Mouse (Mus musculus) hindbrain, postnatal 0 days (tissue): ENCODE results near the gene Pak6. TPM values are rescaled to one million over a fixed set of nuclear protein-coding genes. Genes with fewer than 3 reads are reported as not detected.

Experiments
- ATAC-seq: fragments of 200-750 bp; cut with Nextera tagmentation; 2 replicates; pipeline ENCODE4 v1.8.0; 2017; ENCODE audit warnings: mild to moderate bottlenecking, moderate TSS enrichment, moderate library complexity
- DNase-seq: peaks from one replicate; pipeline ENCODE4 v3.0.0-alpha.2; 2015; ENCODE audit warnings: low spot score
- H3K27ac ChIP-seq: fragments of 300-500 bp; sonication (generic); 2 replicates; pipeline ENCODE4 v1.5.1; 2014; ENCODE audit warnings: mild to moderate bottlenecking
- H3K27me3 ChIP-seq: fragments of 300-500 bp; sonication (generic); 2 replicates; pipeline ENCODE4 v1.6.1; 2014; ENCODE audit warnings: low read length, mixed read lengths; ENCODE audit not compliant: insufficient read depth
- H3K36me3 ChIP-seq: fragments of 300-500 bp; sonication (generic); 2 replicates; pipeline ENCODE4 v1.6.1; 2014; ENCODE audit warnings: low read length, mixed read lengths; ENCODE audit not compliant: insufficient read depth
- H3K4me1 ChIP-seq: fragments of 300-500 bp; sonication (generic); 2 replicates; pipeline ENCODE4 v1.6.1; 2014; ENCODE audit warnings: antibody characterized with exemption, low read length, mixed read lengths; ENCODE audit not compliant: insufficient read depth
- H3K4me2 ChIP-seq: fragments of 300-500 bp; sonication (generic); 2 replicates; pipeline ENCODE4 v1.6.1; 2014; ENCODE audit warnings: low read depth, mild to moderate bottlenecking, low read length, moderate library complexity, mixed read lengths
- H3K4me3 ChIP-seq: fragments of 300-500 bp; sonication (generic); 2 replicates; pipeline ENCODE4 v1.5.1; 2014; ENCODE audit warnings: low read length
- H3K9ac ChIP-seq: fragments of 300-500 bp; sonication (generic); replicated peaks from 2 replicates; pipeline ENCODE4 v1.6.1; 2014; ENCODE audit warnings: mild to moderate bottlenecking, low read length, moderate library complexity, mixed read lengths
- H3K9me3 ChIP-seq: fragments of 300-500 bp; sonication (generic); 2 replicates; pipeline ENCODE4 v1.6.1; 2016; ENCODE audit warnings: low read length, mixed read lengths
- CTCF ChIP-seq: IDR thresholded peaks from 2 replicates; pipeline ENCODE4 v1.5.1; 2016; ENCODE audit warnings: antibody characterized with exemption, control low read depth, low read depth
- WGBS: fragments of 180-500 bp; shearing (Covaris S2); extraction: QIAGEN DNeasy Blood & Tissue Kit; methylation state at CpG from one replicate; pipeline ENCODE4 v1.1.7; 2014; 5-methylcytosine and 5-hydroxymethylcytosine counted together
- polyA plus RNA-seq: library from polyadenylated mRNA; unstranded; fragments of >200 nt; fragmentation: Nextera tagmentation; extraction: Ambion mirVana; gene quantifications from 2 replicates; pipeline ENCODE4 v1.2.1, GENCODE M21; 2015
- total RNA-seq: library from RNA; depleted of rRNA; stranded (reverse); fragments of >200 nt; gene quantifications from 2 replicates; pipeline ENCODE4 v1.2.3, GENCODE M21; 2014

Gene Pak6
- total and polyA plus RNA-seq, 2 experiments from 2014 or later = 40.8 to 74.6 TPM

GRCm38 (mm10) chr2:118656688-118657281 lies 6.3 kb upstream of the Pak6 start:
- H3K9ac ChIP-seq = no peak overlapping the region
- H3K4me3 ChIP-seq = no peak overlapping the region
- ATAC-seq = no peak
- WGBS = 39% methylated on average over 3 of the region's 3 CpGs
- no peaks in the 10 kb centered on the region for H3K36me3 ChIP-seq
- H3K27me3 ChIP-seq = no peaks in the 10 kb centered on the region
- no peak overlapping the region for H3K4me2 ChIP-seq
- H3K27ac ChIP-seq = peak overlapping the region; percentile 36
- DNase-seq = peak; percentile 15
- H3K9me3 ChIP-seq = no peaks in the 10 kb centered on the region
- no peak for TF ChIP-seq CTCF
- H3K4me1 ChIP-seq = peaks cover 8% of the 10 kb centered on the region; the same call in 1 of the 2 replicates

GRCm38 (mm10) chr2:118658457-118658856 lies 4.6 kb upstream of the Pak6 start:
- no peak for TF ChIP-seq CTCF
- ATAC-seq (no peak), DNase-seq (no peak)
- no peaks in the 10 kb centered on the region for H3K36me3 ChIP-seq
- H3K9me3 ChIP-seq = no peaks in the 10 kb centered on the region
- H3K27me3 ChIP-seq = no peaks in the 10 kb centered on the region
- H3K9ac ChIP-seq = no peak overlapping the region
- WGBS = 44% methylated on average over 4 of the region's 4 CpGs
- H3K4me2 ChIP-seq = no peak overlapping the region
- H3K4me3 ChIP-seq = no peak overlapping the region
- H3K4me1 ChIP-seq = peaks cover 8% of the 10 kb centered on the region; the same call in 1 of the 2 replicates
- H3K27ac ChIP-seq = no peak overlapping the region

DNA sequence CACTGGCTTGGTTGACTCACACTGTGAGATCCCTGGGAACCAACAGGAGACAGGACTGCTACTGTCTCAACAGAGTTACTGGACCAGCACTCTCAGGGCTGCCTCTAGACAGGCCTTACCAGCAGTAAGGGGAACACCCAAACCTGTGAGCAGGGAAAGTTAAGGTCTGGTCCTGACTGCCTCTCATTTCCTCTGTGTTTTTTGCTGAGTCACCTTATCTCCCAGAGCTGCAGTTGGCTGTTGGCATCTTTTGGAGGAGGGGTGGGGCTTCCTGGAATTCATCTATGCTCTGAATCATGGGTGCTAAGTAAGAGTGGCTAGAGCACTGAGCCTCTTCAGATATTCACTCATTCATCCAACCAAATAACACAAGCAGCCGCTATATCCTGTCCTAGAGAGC lies 4.0 kb upstream of the Pak6 start:
- WGBS = 69% methylated on average over 1 of the region's 1 CpGs
- no peaks in the 10 kb centered on the region for H3K27me3 ChIP-seq

GRCm38 (mm10) chr2:118659493-118659892 lies 3.6 kb upstream of the Pak6 start:
- H3K4me1 ChIP-seq = peaks cover 8% of the 10 kb centered on the region; the same call in 1 of the 2 replicates
- no peak for TF ChIP-seq CTCF
- WGBS = 83% methylated on average over 12 of the region's 12 CpGs
- H3K27me3 ChIP-seq = no peaks in the 10 kb centered on the region
- peak overlapping the region; percentile 31; the same call in 1 of the 2 replicates for H3K4me3 ChIP-seq
- no peak overlapping the region; the same call in 1 of the 2 replicates for H3K9ac ChIP-seq
- no peaks in the 10 kb centered on the region for H3K9me3 ChIP-seq
- no peak for DNase-seq
- H3K36me3 ChIP-seq = no peaks in the 10 kb centered on the region
- ATAC-seq = no peak
- peak overlapping the region; percentile 60 for H3K4me2 ChIP-seq
- H3K27ac ChIP-seq = peak overlapping the region; percentile 69; the same call in 1 of the 2 replicates

More for the DNA sequence above, 4.0 kb upstream of the Pak6 start:
- DNase-seq (no peak), ATAC-seq (no peak)
- H3K9me3 ChIP-seq = no peaks in the 10 kb centered on the region
- no peak overlapping the region for H3K9ac ChIP-seq
- H3K36me3 ChIP-seq = no peaks in the 10 kb centered on the region
- peaks cover 8% of the 10 kb centered on the region; the same call in 1 of the 2 replicates for H3K4me1 ChIP-seq
- no peak overlapping the region for H3K27ac ChIP-seq
- no peak overlapping the region for H3K4me3 ChIP-seq
- TF ChIP-seq CTCF = no peak
- H3K4me2 ChIP-seq = no peak overlapping the region

- WGBS = 2% methylated on average over 4 of the region's 4 CpGs
- no peaks in the 10 kb centered on the region for H3K9me3 ChIP-seq
- H3K9ac ChIP-seq = peak overlapping the region; percentile 48
- H3K4me3 ChIP-seq = peak overlapping the region; percentile 31
- no peak for TF ChIP-seq CTCF
- H3K36me3 ChIP-seq = no peaks in the 10 kb centered on the region
- peak overlapping the region; percentile 69 for H3K27ac ChIP-seq
- DNase-seq = peak; percentile 75
- H3K27me3 ChIP-seq = no peaks in the 10 kb centered on the region
- H3K4me1 ChIP-seq = peaks cover 9% of the 10 kb centered on the region; the same call in 1 of the 2 replicates
- peak; percentile 66 for ATAC-seq
- peak overlapping the region; percentile 60 for H3K4me2 ChIP-seq
These were observed 3.1 kb upstream of the Pak6 start for GRCm38 (mm10) chr2:118659998-118660452.

- H3K4me3 ChIP-seq = no peak overlapping the region
- no peak for DNase-seq
- no peaks in the 10 kb centered on the region for H3K27me3 ChIP-seq
- no peaks in the 10 kb centered on the region for H3K36me3 ChIP-seq
- H3K4me2 ChIP-seq = no peak overlapping the region
- no peaks in the 10 kb centered on the region for H3K9me3 ChIP-seq
- H3K4me1 ChIP-seq = peaks cover 17% of the 10 kb centered on the region
- no peak for TF ChIP-seq CTCF
- ATAC-seq = no peak
- H3K27ac ChIP-seq = no peak overlapping the region
- WGBS = 87% methylated on average over 9 of the region's 9 CpGs
- H3K9ac ChIP-seq = no peak overlapping the region
These were observed 1.2 kb upstream of the Pak6 start for GRCm38 (mm10) chr2:118661891-118662290.
